Mouse (Mus musculus) embryo, embryonic 10 days (tissue): Measurements from ENCODE around the gene Mrps34.

Experiments used
- DNase-seq: peaks from one replicate; pipeline ENCODE4 v3.0.0-alpha.2; 2015; ENCODE audit warnings: low spot score

The Mrps34 gene

GRCm38 (mm10) chr17:24894995-24895547 is at the start of gene Mrps34, which contains the start of gene Eme2:
Gene Mrps34, plus strand, starts transcription at chr17:24895116.
Gene Eme2, minus strand, starts transcription at chr17:24895087.
- DNase-seq: peak; percentile 88

- DNase-seq: no peak
Measured at GRCm38 (mm10) chr17:24847386-24847785, 47.5 kb upstream of the Mrps34 start.

GRCm38 (mm10) chr17:24848600-24849031 is 46.3 kb upstream of the Mrps34 start:
- no peak for DNase-seq

- peak; percentile 74 for DNase-seq
Measured at GRCm38 (mm10) chr17:24849733-24850064, 45.2 kb upstream of the Mrps34 start.

- peak; percentile 99 for DNase-seq
Measured at GRCm38 (mm10) chr17:24850065-24850772, 44.7 kb upstream of the Mrps34 start, which contains the start of gene Fahd1. Gene Fahd1, minus strand, starts transcription at chr17:24850364.

GRCm38 (mm10) chr17:24850773-24851127 is 44.2 kb upstream of the Mrps34 start:
- DNase-seq: no peak

- DNase-seq: no peak
Measured at GRCm38 (mm10) chr17:24851381-24852125, 43.4 kb upstream of the Mrps34 start.

- DNase-seq: no peak
Measured at GRCm38 (mm10) chr17:24855838-24856464, 39.0 kb upstream of the Mrps34 start.

- no peak for DNase-seq
Measured at GRCm38 (mm10) chr17:24856589-24856988, 38.3 kb upstream of the Mrps34 start.

- DNase-seq: no peak
Measured at GRCm38 (mm10) chr17:24857831-24858470, 37.0 kb upstream of the Mrps34 start.

GRCm38 (mm10) chr17:24858967-24859366 is 35.9 kb upstream of the Mrps34 start:
- no peak for DNase-seq

- no peak for DNase-seq
Measured at GRCm38 (mm10) chr17:24860076-24860475, 34.8 kb upstream of the Mrps34 start.

- DNase-seq: no peak
Measured at GRCm38 (mm10) chr17:24861785-24862184, 33.1 kb upstream of the Mrps34 start.

- DNase-seq: no peak
Measured at GRCm38 (mm10) chr17:24865776-24866175, 29.1 kb upstream of the Mrps34 start, which contains the start of gene Igfals. Gene Igfals, plus strand, starts transcription at chr17:24865997.

- DNase-seq: no peak
Measured at GRCm38 (mm10) chr17:24867914-24868313, 27.0 kb upstream of the Mrps34 start.

- no peak for DNase-seq
Measured at GRCm38 (mm10) chr17:24873695-24874404, 21.1 kb upstream of the Mrps34 start.

- DNase-seq: no peak
Measured at GRCm38 (mm10) chr17:24874405-24874745, 20.5 kb upstream of the Mrps34 start.

GRCm38 (mm10) chr17:24874989-24875388 is 19.9 kb upstream of the Mrps34 start:
- DNase-seq: no peak

- DNase-seq: no peak
Measured at GRCm38 (mm10) chr17:24877336-24878116, 17.4 kb upstream of the Mrps34 start.

- DNase-seq: no peak
Measured at GRCm38 (mm10) chr17:24878117-24878397, 16.9 kb upstream of the Mrps34 start.

- no peak for DNase-seq
Measured at GRCm38 (mm10) chr17:24878531-24878930, 16.4 kb upstream of the Mrps34 start.
